Comparison of ENCODE assay signal across 14 mouse cellular contexts in the genomic region with DNA sequence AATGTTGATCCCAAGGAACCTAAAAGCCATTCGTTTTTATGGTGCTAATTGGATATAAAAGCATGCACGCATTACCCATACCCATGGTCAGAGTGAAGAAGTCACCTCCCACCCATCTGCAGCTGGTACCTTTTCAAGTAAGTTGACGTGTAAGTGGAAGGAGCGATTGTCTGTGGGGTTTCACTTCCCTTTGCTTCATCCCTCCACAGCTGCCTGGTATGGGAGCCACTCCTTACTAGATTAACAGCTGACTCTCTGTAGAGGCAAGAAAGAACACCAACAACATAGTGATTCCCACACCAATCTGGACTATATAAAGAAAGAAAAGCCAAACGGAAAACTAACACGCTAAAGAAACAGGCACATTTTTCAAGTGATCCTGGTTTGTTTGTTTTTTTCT.
"Had no signal": no experiment of that assay in that cellular context is flagged by ENCODE, and none has a peak within 500 bp of the region (broad histone marks: within the 10 kb centered on the region; RNA-seq: fewer than 3 reads in every experiment).

No protein-coding gene starts in this region.

- ATAC-seq: inflammation-experienced regulatory T-cells, adult 6 months; intestine, postnatal 0 days; liver, embryonic 12.5 days; midbrain, embryonic 13.5 days had no signal

- H3K4me2 ChIP-seq: limb, embryonic 15.5 days; liver, embryonic 12.5 days; lung, embryonic 14.5 days; midbrain, embryonic 13.5 days; neural tube, embryonic 15.5 days; stomach, embryonic 15.5 days had no signal

- H3K9me3 ChIP-seq: limb, embryonic 15.5 days; liver, embryonic 12.5 days; midbrain, embryonic 13.5 days; neural tube, embryonic 15.5 days; stomach, embryonic 15.5 days had no signal

- H3K4me3 ChIP-seq: limb, embryonic 15.5 days; liver, embryonic 12.5 days; midbrain, embryonic 13.5 days; myocyte; neural tube, embryonic 15.5 days; stomach, embryonic 15.5 days had no signal

- H3K4me1 ChIP-seq: limb, embryonic 15.5 days; neural tube, embryonic 15.5 days; stomach, embryonic 15.5 days had no signal

- H3K9ac ChIP-seq: limb, embryonic 15.5 days; liver, embryonic 12.5 days; lung, embryonic 14.5 days; midbrain, embryonic 13.5 days; neural tube, embryonic 15.5 days; stomach, embryonic 15.5 days had no signal

- H3K27ac ChIP-seq: limb, embryonic 15.5 days; liver, embryonic 12.5 days; midbrain, embryonic 13.5 days; neural tube, embryonic 15.5 days; stomach, embryonic 15.5 days had no signal

- DNase-seq: kidney, adult 8-10 months; kidney, postnatal 36 days; lung, embryonic 14.5 days; lung, postnatal 10 days; right cerebral cortex, postnatal 4 days; thymus, postnatal 36 days had no signal

- H3K27me3 ChIP-seq: limb, embryonic 15.5 days; liver, embryonic 12.5 days; midbrain, embryonic 13.5 days; neural tube, embryonic 15.5 days; stomach, embryonic 15.5 days had no signal
